Mouse (Mus musculus): Measurements from ENCODE around the gene Eif3k. TPM values are rescaled to one million over a fixed set of nuclear protein-coding genes. Genes with fewer than 3 reads are reported as not detected.
A peak's percentile ranks its signal among the peaks of the same experiment; 100 is the strongest.

Eif3k gene
- total and polyA plus RNA-seq, 2 experiments from 2014 or later: 309 to 472 TPM

DNA sequence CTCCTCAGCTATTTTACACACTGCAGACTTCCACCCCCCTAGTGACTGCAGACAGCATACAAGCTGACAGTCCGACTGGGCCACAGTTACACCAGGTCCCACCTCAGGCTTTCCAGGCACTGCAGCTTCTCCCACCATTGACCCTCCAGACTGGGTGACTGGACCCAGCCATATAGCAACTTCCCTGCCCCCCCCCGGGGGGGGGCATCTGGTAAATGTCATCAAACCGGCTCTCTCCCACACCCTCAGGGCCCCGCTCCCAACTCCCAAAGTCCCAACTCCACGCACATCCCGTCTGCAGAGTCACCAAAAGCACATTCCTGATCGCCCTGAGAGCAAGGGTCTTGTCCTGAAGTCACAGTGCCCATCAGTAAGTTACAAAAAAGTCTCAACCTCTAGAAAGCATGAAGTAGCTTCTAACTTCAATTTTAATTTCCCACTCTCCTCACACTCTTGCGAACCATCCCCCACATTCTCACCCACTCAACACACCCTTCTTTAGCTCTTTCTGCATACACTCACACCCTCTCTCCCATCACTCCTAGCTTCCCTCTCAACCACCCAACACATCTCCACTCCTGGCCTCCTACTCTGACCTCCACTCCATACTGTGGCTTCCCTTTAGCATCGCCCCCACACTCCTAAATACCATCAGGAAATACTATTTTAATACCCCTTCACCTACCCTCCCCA lies 21.2 kb downstream of the Eif3k start:
- H3K4me1 ChIP-seq (ENCODE audit: insufficient read depth, low read length): peaks cover 20% of the 10 kb centered on the region
- 0 out of 2 replicates have a peak overlapping the region, but pooled peaks have one; percentile 26 for H3K27ac ChIP-seq
- H3K9ac ChIP-seq (replicated peaks; ENCODE audit: low read length): peak overlapping the region; percentile 92
- no peak for ATAC-seq
- H3K9me3 ChIP-seq (ENCODE audit: low read length): no peaks in the 10 kb centered on the region
- peak overlapping the region; percentile 83 for H3K4me2 ChIP-seq (ENCODE audit: low read depth, low read length)
- H3K36me3 ChIP-seq (ENCODE audit: insufficient read depth, low read length): no peaks in the 10 kb centered on the region
- no peaks in the 10 kb centered on the region for H3K27me3 ChIP-seq (ENCODE audit: insufficient read depth, low read length)
- no peak for TF ChIP-seq CTCF (IDR thresholded peaks at IDR 0.05; ENCODE audit: low read depth)
- DNase-seq (ENCODE audit: low spot score): no peak
- 36% methylated on average over 9 of the region's 9 CpGs for WGBS
- H3K4me3 ChIP-seq (ENCODE audit: low read length): peak overlapping the region; percentile 97

DNA sequence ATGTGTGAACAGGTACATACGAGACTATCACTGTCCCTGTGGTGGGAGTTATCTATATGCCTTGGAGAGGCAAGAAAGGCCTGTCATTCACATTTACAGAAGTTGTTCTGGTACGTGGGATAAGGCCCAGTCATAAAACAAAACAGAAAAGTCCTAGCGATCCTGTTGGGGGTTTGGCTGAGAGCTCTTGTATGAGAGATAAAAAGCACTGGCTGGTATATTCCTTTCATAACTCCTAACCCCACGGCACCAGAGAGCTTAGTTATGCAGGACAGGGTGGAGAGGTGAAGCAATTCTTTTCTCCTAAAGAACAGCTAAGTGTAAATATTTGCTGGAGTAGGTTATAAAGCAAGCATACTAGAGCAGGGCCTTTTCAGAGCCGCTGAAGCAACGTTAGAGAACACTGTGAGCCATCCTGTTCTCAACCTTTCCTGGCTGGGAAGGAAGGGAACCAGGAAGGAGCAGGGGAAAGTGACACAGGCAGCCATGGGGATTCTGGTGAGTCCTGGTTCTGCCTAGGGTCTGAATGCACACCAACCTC lies 22.1 kb downstream of the Eif3k start:
- Histone ChIP-seq H3K27me3 (ENCODE audit: insufficient read depth, low read length) (no peaks in the 10 kb centered on the region), H3K9ac (replicated peaks; ENCODE audit: low read length) (peak overlapping the region; percentile 92; the same call in 1 of the 2 replicates), H3K4me3 (ENCODE audit: low read length) (peak overlapping the region; percentile 97; the same call in 1 of the 2 replicates), H3K4me2 (ENCODE audit: low read depth, low read length) (peak overlapping the region; percentile 83), H3K27ac (no peak overlapping the region), H3K36me3 (ENCODE audit: insufficient read depth, low read length) (no peaks in the 10 kb centered on the region), H3K9me3 (ENCODE audit: low read length) (no peaks in the 10 kb centered on the region), H3K4me1 (ENCODE audit: insufficient read depth, low read length) (peaks cover 20% of the 10 kb centered on the region)
- DNase-seq (ENCODE audit: low spot score): no peak
- no peak for ATAC-seq
- 49% methylated on average over 6 of the region's 6 CpGs for WGBS
- TF ChIP-seq CTCF (IDR thresholded peaks at IDR 0.05; ENCODE audit: low read depth): no peak

- TF ChIP-seq CTCF (IDR thresholded peaks at IDR 0.05; ENCODE audit: low read depth): no peak
- WGBS: 69% methylated on average over 1 of the region's 1 CpGs
- H3K27ac ChIP-seq: no peak overlapping the region
- no peaks in the 10 kb centered on the region for H3K27me3 ChIP-seq (ENCODE audit: insufficient read depth, low read length)
- no peaks in the 10 kb centered on the region for H3K9me3 ChIP-seq (ENCODE audit: low read length)
- H3K4me3 ChIP-seq (ENCODE audit: low read length): no peak overlapping the region
- peaks cover 23% of the 10 kb centered on the region for H3K4me1 ChIP-seq (ENCODE audit: insufficient read depth, low read length)
- ATAC-seq (no peak), DNase-seq (ENCODE audit: low spot score) (no peak)
- H3K36me3 ChIP-seq (ENCODE audit: insufficient read depth, low read length): no peaks in the 10 kb centered on the region
- H3K9ac ChIP-seq (replicated peaks; ENCODE audit: low read length): no peak overlapping the region
- peak overlapping the region; percentile 83; the same call in 1 of the 2 replicates for H3K4me2 ChIP-seq (ENCODE audit: low read depth, low read length)
Observed at GRCm38 (mm10) chr7:28958770-28959169, 22.9 kb downstream of the Eif3k start.

DNA sequence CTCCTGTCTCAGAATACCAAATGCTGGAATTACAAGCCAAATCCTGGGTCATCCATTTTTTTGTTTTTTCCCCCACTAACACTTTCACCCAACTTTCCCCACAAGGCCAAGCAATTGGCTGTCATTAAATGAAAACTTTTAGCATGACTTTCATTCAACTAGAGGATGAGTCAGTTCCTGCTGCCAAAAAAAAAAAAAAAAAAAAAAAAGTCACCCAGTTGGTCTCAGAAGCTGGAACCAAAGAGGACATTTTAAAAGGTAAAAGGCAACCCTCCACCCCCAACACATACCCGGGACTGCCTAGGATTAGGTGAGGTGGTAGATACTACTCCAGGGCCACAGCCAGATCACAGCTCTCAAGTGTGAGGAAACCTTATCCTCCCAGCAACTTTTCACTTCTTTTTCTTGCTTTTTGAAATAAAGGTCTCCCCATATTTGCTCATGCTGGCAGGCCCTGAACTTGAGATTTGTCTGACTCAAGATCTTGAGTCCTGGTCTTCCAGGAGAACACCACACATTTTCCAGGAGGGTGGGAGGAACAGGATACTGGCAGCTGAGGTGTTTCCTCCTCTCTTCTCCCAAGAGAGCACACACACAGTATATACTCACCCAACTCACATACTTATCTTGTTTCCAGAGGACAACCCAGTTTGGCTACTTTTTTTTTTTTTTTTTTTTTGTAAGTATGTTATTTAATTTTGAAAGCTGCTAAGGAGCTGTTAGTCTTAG lies 23.5 kb downstream of the Eif3k start:
- Histone ChIP-seq H3K36me3 (ENCODE audit: insufficient read depth, low read length) (no peaks in the 10 kb centered on the region), H3K4me2 (ENCODE audit: low read depth, low read length) (no peak overlapping the region), H3K27ac (no peak overlapping the region), H3K4me1 (ENCODE audit: insufficient read depth, low read length) (peaks cover 27% of the 10 kb centered on the region), H3K9ac (replicated peaks; ENCODE audit: low read length) (no peak overlapping the region), H3K4me3 (ENCODE audit: low read length) (no peak overlapping the region), H3K27me3 (ENCODE audit: insufficient read depth, low read length) (no peaks in the 10 kb centered on the region), H3K9me3 (ENCODE audit: low read length) (no peaks in the 10 kb centered on the region)
- TF ChIP-seq CTCF (IDR thresholded peaks at IDR 0.05; ENCODE audit: low read depth): no peak
- DNase-seq (ENCODE audit: low spot score): no peak
- no peak for ATAC-seq
- WGBS: 77% methylated on average over 1 of the region's 1 CpGs

- no peak overlapping the region for H3K4me3 ChIP-seq (ENCODE audit: low read length)
- ATAC-seq (no peak), DNase-seq (ENCODE audit: low spot score) (no peak)
- 77% methylated on average over 6 of the region's 6 CpGs for WGBS
- no peak for TF ChIP-seq CTCF (IDR thresholded peaks at IDR 0.05; ENCODE audit: low read depth)
- no peak overlapping the region for H3K4me2 ChIP-seq (ENCODE audit: low read depth, low read length)
- peaks cover 30% of the 10 kb centered on the region for H3K4me1 ChIP-seq (ENCODE audit: insufficient read depth, low read length)
- no peaks in the 10 kb centered on the region for H3K27me3 ChIP-seq (ENCODE audit: insufficient read depth, low read length)
- H3K9ac ChIP-seq (replicated peaks; ENCODE audit: low read length): no peak overlapping the region
- no peak overlapping the region for H3K27ac ChIP-seq
- H3K9me3 ChIP-seq (ENCODE audit: low read length): no peaks in the 10 kb centered on the region
- H3K36me3 ChIP-seq (ENCODE audit: insufficient read depth, low read length): no peaks in the 10 kb centered on the region
Observed at GRCm38 (mm10) chr7:28957286-28957685, 24.4 kb downstream of the Eif3k start.

GRCm38 (mm10) chr7:28956270-28956669 lies 25.4 kb downstream of the Eif3k start:
- Histone ChIP-seq H3K9ac (replicated peaks; ENCODE audit: low read length) (no peak overlapping the region), H3K27ac (no peak overlapping the region), H3K4me1 (ENCODE audit: insufficient read depth, low read length) (peaks cover 32% of the 10 kb centered on the region), H3K4me2 (ENCODE audit: low read depth, low read length) (no peak overlapping the region), H3K4me3 (ENCODE audit: low read length) (no peak overlapping the region), H3K27me3 (ENCODE audit: insufficient read depth, low read length) (no peaks in the 10 kb centered on the region), H3K36me3 (ENCODE audit: insufficient read depth, low read length) (no peaks in the 10 kb centered on the region), H3K9me3 (ENCODE audit: low read length) (no peaks in the 10 kb centered on the region)
- WGBS: 97% methylated on average over 1 of the region's 1 CpGs
- ATAC-seq: no peak
- TF ChIP-seq CTCF (IDR thresholded peaks at IDR 0.05; ENCODE audit: low read depth): no peak
- no peak for DNase-seq (ENCODE audit: low spot score)
